Mouse (Mus musculus) ZHBTc4 (cell line): Measurements from ENCODE around the gene Lipa.

Experiments used
- DNase-seq: peaks from one replicate; pipeline ENCODE4 v3.0.0-alpha.2; 2011; ENCODE audit warnings: low read depth, low spot score

Gene Lipa

DNA sequence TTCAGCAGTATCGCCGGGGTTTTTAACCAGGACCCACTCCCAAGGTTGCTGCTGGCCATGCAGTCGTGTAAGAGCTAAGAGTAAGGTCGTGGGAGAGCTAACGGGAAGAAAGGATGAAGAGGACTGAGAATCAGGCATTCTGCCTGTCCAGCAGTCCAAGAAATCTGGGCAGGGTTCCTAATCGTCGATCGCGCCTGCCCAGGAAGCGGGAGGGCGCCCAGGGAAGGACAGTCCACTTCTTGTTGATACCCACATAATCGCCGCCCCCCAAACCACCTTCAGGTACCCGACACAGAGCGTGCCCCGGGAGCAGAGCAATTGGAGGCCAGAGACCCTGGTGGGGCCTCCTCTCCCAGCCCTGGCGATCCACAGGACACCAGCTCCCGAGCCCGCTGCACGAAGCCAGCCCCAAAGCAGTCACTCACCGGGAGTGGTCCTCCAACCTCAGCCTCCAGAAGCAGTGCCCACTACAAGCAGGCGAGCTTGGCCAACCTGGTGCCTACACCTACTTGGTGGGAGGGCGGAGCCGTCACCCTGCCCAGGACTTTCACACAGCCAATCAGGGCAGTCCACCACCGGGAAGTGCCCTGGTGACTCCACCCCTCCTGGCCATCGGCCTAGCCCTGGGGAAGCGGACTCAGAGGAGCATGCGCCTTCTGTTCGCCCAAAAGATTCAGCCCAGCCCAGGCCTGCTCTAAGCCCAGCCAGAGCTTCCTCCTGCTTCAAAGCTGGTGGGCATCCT lies at the start of gene Lipa:
Gene Lipa, minus strand, starts transcription at position 534 of the 742 bp plus-strand sequence.
- DNase-seq: peak; percentile 76

- no peak for DNase-seq
Observed at GRCm38 (mm10) chr19:34573650-34574049, 46.4 kb upstream of the Lipa start.

- no peak for DNase-seq
Observed at GRCm38 (mm10) chr19:34571080-34571479, 43.8 kb upstream of the Lipa start.

DNA sequence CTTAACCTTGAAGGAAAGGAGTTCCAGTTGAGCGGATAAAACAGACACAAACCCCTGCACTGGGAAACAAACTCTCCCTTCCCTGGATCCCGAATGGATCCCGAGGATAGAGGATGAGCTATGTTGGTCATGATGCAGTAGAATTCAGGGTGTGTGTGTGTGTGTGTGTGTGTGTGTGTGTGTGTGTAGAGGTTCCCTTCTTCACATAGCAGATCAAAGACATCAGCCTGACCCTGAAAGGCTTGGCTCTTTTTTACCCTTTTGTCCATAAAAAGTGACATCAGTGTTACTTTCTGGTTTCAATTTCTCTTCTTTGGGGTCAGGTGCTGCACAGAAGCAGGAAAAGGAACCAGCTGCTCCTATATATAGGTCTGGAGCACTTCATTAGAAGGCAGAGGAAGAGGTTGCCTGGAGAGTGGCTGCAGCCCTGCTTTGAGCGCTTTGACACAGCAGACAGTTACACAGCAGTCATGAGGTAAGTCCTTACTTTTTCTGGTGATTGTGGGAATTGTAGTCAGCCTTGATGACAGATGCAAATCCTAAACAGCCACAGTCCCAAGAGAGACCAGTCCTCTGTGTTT lies 42.7 kb upstream of the Lipa start:
- no peak for DNase-seq

GRCm38 (mm10) chr19:34568988-34569895 lies 42.0 kb upstream of the Lipa start:
- no peak for DNase-seq

- no peak for DNase-seq
Observed at GRCm38 (mm10) chr19:34566178-34566784, 39.0 kb upstream of the Lipa start.

DNA sequence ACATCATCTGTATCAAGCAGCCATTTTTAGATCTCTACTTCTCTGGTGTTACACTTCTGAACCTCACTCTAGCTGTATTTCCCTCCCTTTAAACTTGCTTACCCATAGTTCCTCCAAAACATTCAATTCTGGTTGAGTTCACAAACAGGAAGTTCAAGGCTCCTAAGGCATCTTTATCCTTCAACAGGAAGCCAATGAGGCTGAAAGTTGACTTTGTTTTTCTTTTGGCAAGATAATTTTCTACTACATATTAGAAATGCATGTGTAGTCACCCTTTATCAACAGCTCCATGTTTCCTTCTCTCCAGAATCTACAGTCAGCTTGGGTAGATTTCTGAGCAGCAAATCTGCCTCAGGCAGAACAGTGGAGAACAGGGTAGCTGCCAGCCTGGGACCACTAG lies 35.3 kb upstream of the Lipa start:
- DNase-seq: no peak

- DNase-seq: no peak
Observed at GRCm38 (mm10) chr19:34556621-34557020, 29.3 kb upstream of the Lipa start.

DNA sequence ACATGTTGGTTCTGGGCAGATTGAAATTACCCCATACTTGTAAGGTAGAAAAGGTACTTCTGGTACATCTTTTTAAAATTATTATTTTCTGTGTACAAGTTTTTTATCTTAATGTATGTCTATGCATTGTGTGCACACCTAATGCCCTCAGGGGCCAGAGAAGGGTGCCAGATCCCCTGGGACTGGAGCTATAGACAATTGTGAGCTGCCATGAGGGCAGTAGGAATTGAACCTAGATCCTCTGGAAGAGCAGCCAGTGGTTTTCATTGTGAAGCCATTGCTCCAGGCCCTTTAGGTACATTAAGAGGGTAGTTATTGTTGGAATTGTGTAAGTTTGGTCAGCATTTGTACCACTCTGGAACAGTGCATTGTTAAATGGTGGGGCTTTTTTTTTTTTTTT lies 26.8 kb upstream of the Lipa start:
- no peak for DNase-seq

DNA sequence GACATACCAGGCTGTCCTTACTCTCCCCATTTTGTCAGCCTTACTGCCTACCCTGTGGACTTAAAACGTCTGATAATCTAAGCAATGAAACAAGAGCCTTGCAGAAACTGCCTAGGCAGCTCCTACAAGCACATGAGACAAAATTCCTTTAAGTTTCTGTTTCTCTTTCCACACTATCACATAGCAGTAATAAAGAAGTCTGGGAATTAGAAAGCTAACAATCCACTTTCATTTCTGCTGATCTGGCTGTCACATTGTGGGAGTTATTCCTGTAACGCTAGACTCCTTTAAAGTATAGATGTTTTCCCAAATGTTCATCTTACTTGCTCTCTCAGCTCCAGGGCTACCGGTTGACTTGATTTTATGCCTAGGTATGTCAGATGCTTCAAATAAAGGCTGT lies 26.2 kb upstream of the Lipa start:
- no peak for DNase-seq

- no peak for DNase-seq
Observed at GRCm38 (mm10) chr19:34553021-34553420, 25.7 kb upstream of the Lipa start.

DNA sequence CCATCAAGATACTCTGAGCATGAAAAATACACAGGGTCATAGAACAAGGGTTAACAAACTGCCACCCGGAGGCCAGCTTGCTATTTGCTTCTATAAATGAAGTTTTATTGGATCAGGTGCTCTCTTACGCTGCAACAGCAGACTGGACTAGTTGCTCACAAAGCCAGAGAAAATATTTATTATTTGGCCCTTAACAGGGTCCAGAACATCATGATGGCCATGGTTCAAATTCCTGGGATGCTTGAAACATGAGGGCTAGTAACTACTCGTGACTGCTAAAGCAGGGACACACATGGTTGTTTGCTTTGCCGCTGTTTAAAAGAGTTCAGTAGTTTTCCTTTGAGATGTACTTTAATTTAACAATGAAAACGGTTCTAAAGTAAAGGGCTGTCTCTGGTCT lies 24.7 kb upstream of the Lipa start:
- DNase-seq: no peak

- peak; percentile 64 for DNase-seq
Observed at GRCm38 (mm10) chr19:34550534-34551223, 23.4 kb upstream of the Lipa start, which contains the start of gene Ifit2. Gene Ifit2, plus strand, starts transcription at chr19:34550694.

GRCm38 (mm10) chr19:34550205-34550533 lies 22.9 kb upstream of the Lipa start:
- DNase-seq: no peak

- peak; percentile 76 for DNase-seq
Observed at GRCm38 (mm10) chr19:34547976-34548375, 20.7 kb upstream of the Lipa start.

DNA sequence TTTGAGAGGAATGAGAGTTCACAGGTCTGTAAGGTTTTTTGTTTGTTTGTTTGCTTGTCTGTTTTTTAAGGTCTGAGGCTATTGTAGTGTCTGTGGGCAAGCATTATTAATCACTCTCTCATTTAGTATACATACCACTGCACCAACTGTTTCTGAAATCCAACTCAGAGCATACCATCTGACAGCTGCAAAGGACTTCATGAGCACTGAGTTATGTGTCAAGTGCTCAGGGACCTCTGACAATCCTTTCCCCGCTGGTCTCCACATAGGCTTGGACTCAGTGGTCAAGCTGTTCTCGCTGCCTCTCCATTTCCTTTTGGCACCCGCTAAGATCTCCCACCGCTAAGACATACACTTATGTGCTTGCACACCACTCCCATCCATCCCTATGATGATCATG lies 18.9 kb upstream of the Lipa start:
- DNase-seq: no peak

GRCm38 (mm10) chr19:34539422-34539821 lies 12.1 kb upstream of the Lipa start:
- DNase-seq: no peak

DNA sequence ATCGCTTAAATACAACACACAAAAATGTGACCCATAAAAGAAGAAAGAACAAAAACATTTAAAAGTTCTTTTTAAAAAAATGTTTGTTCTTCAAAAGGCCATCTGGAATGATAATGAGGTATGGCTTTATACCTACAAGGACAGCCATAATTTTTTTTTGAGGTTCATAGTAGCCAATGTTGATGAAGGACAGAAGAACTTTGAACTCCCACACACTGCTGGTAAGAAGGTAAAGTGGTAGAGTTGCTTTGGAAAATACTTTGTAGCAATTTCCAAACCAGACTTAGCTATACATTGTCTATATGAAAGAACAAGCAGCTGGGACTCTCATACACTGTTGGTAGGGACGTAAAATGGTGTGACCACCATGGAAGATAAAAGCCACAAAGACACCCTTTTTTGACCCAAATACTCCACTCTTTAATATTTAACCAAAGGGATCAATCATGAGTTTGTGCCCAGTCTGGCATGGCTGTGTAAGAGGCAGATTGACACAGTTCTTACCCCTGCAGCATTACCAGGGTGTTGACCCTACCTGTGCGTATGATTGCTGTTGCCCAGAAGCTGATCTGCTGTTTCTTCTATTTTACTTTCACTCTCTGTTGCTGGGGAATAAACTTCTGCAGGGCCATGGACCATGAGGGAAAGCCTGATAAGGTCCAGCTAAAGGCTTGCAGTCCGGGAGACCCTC lies 4.9 kb upstream of the Lipa start:
- no peak for DNase-seq

DNA sequence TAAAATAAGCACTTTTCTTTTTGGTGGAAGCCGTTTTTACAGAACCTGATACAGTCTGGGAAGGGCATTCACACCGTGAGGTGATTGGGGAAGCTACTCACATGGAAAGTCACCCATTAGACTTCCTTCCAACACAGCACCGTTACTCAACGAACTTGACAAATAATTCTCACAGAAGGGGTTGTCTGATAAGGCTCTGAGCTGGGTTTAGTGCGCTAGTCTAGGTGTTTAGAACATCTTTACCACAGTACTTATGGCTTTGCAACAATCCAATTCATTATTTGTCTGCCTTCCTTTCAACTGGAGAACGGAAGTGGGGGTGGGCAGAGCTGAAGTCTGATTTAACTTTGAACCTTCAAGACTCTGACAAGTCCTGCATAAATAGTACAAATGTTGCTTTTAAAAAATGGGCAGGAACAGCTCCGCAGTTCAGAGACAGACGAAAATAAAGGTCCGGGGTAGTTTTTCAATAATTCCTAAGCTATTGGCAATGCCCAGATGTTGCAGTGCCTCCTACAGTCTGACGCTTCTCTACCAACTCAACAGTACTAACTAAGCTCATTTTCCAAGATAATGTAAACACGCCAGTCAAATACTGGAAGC lies 852 bp downstream of the Lipa start:
- DNase-seq: no peak

DNA sequence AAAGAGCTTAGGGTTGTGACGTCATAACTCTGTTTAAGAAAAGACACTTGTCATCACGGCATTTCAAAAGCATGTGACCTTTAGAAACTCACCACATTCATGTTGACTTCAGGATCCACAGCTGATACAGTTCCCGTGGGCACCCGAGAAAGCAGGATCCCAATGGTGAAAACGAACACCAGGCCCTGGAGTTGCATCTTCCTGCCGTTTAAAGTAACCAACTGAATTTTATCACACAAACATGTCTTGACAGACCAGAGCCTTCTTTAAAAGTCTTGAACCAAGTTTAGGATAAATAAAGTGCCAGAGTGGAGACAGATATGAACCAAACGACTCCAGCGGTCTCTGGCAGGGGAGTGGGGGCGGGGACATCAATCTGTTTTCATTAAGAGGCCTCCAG lies 2.6 kb downstream of the Lipa start:
- no peak for DNase-seq
